Mouse (Mus musculus): ENCODE measurements around the gene Rgl3.

DNA sequence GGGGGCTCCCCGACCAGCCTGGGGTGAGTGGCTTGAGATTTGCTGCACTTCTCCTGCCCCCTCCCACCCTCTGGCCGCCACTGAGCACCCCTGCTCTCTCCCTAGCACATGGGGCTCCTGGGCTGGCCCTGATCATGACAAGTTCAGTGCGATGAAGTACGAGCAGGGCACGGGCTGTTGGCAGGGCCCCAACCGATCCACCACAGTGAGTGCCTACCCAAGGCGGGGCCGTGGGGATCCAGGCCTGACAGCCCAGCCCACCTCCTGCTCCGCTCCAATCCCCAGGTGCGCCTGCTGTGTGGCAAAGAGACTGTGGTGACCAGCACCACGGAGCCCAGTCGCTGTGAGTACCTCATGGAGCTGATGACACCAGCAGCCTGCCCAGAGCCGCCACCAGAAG lies 23.5 kb upstream of the Rgl3 start:
- TF ChIP-seq CTCF (IDR thresholded peaks at IDR 0.05; ENCODE audit: extremely low read depth, insufficient read length, insufficient replicate concordance, low read depth, low read length) (no peak), POLR2A (IDR thresholded peaks at IDR 0.05; ENCODE audit: low read depth, low read length) (no peak)
